Mouse (Mus musculus) C2C12 (cell line): ENCODE measurements around the gene Prkce.

Experiments used
- CTCF ChIP-seq: IDR thresholded peaks from one replicate; pipeline ENCODE4 v1.5.1; 2011; ENCODE audit not compliant: control insufficient read depth, insufficient read depth, insufficient read length
- FOSL1 ChIP-seq: IDR thresholded peaks from one replicate; pipeline ENCODE4 v1.8.0; 2011; ENCODE audit warnings: mild to moderate bottlenecking, low read length; ENCODE audit not compliant: poor library complexity, insufficient read depth, severe bottlenecking
- MAX ChIP-seq: IDR thresholded peaks from one replicate; pipeline ENCODE4 v1.6.1; 2011; ENCODE audit warnings: mild to moderate bottlenecking, control low read depth
- MYOG ChIP-seq: IDR thresholded peaks from one replicate; pipeline ENCODE4 v1.6.1; 2011; ENCODE audit not compliant: control insufficient read depth, insufficient read length; ENCODE audit errors: extremely low read depth
- USF1 ChIP-seq: IDR thresholded peaks from one replicate; pipeline ENCODE4 v1.6.1; 2011; ENCODE audit warnings: low read depth, mild to moderate bottlenecking, control low read depth, moderate library complexity

GRCm38 (mm10) chr17:86236026-86236712 is 68.6 kb downstream of the Prkce start:
- TF ChIP-seq CTCF, result no peak
- TF ChIP-seq USF1, result no peak
- no peak for TF ChIP-seq MAX
- TF ChIP-seq MYOG, result no peak
- TF ChIP-seq FOSL1, result no peak
